Mouse (Mus musculus) limb, embryonic 15.5 days (tissue): ENCODE data around the gene Arid4b. TPM values are rescaled to one million over a fixed set of nuclear protein-coding genes. Genes with fewer than 3 reads are reported as not detected.
A peak's percentile ranks its signal among the peaks of the same experiment; 100 is the strongest.

Experiments used
- ATAC-seq: fragments of 200-750 bp; cut with Nextera tagmentation; 2 replicates; pipeline ENCODE4 v1.8.0; 2017; ENCODE audit warnings: low read depth, moderate TSS enrichment; ENCODE audit not compliant: insufficient number of reproducible peaks, low FRiP score, low TSS enrichment
- H3K27ac ChIP-seq: fragments of 300-500 bp; sonication (generic); 2 replicates; pipeline ENCODE4 v1.5.1; 2015; ENCODE audit warnings: moderate library complexity, mild to moderate bottlenecking, inconsistent platforms
- H3K27me3 ChIP-seq: fragments of 300-500 bp; sonication (generic); 2 replicates; pipeline ENCODE4 v1.6.1; 2015; ENCODE audit warnings: inconsistent platforms
- H3K36me3 ChIP-seq: fragments of 300-500 bp; sonication (generic); 2 replicates; pipeline ENCODE4 v1.6.1; 2015; ENCODE audit warnings: inconsistent platforms
- H3K4me1 ChIP-seq: fragments of 300-500 bp; sonication (generic); 2 replicates; pipeline ENCODE4 v1.6.1; 2015; ENCODE audit warnings: inconsistent platforms
- H3K4me2 ChIP-seq: fragments of 300-500 bp; sonication (generic); 2 replicates; pipeline ENCODE4 v1.6.1; 2015; ENCODE audit warnings: mild to moderate bottlenecking, inconsistent platforms
- H3K4me3 ChIP-seq: fragments of 300-500 bp; sonication (generic); 2 replicates; pipeline ENCODE4 v1.5.1; 2015; ENCODE audit warnings: mild to moderate bottlenecking, inconsistent platforms
- H3K9ac ChIP-seq: fragments of 300-500 bp; sonication (generic); 2 replicates; pipeline ENCODE4 v1.6.1; 2015; ENCODE audit warnings: inconsistent platforms
- H3K9me3 ChIP-seq: fragments of 300-500 bp; sonication (generic); 2 replicates; pipeline ENCODE4 v1.6.1; 2016; ENCODE audit warnings: inconsistent platforms
- WGBS: fragments of 180-500 bp; shearing (Covaris S2); methylation state at CpG from one replicate; pipeline ENCODE4 v1.1.7; 2015; 5-methylcytosine and 5-hydroxymethylcytosine counted together
- polyA plus RNA-seq: library from polyadenylated mRNA; unstranded; fragments of >200 nt; fragmentation: Nextera tagmentation; extraction: Ambion mirVana; gene quantifications from 2 replicates; pipeline ENCODE4 v1.2.1, GENCODE M21; 2015

Gene Arid4b
- polyA plus RNA-seq, 1 experiment from 2014 or later: 79.0 TPM

DNA sequence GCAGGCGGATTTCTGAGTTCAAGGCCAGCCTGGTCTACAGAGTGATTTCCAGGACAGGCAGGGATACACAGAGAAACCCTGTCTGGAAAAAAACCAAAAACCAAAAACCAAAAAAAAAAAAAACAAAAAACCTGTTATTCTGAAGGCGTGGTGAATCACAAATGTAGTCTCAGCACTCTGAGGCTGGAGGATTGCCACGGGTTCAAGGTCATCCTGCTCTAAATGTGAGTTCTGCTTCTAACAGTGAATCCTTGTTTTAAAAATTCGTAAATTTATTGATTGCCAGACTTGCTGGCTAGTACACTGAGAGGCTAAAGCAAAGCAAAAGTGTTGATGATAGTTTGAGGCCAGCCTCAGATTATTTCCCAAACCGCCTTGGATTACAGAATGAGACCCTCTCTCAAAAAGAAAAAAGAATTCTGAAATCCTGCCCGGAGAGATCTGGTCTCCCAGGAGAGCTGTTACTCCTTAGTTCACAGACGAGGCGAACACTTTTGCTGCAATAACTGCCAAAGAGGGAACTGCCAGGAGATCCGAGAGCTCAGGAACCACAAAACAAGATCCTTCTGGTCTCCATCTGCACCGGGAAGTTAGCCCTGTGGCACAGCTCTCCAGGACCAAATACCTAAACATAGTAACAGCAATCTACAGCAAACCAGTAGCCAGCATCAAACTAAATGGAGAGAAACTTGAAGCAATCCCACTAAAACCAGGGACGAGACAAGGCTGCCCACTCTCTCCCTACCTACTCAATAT lies 27.0 kb upstream of the Arid4b start:
- no peak overlapping the region for H3K4me2 ChIP-seq
- no peaks in the 10 kb centered on the region for H3K36me3 ChIP-seq
- H3K27me3 ChIP-seq: no peaks in the 10 kb centered on the region
- H3K9me3 ChIP-seq: no peaks in the 10 kb centered on the region
- WGBS: 86% methylated on average over 11 of the region's 11 CpGs
- H3K4me3 ChIP-seq: no peak overlapping the region
- no peak overlapping the region for H3K27ac ChIP-seq
- H3K9ac ChIP-seq: no peak overlapping the region
- ATAC-seq: no peak
- H3K4me1 ChIP-seq: peaks cover 11% of the 10 kb centered on the region

DNA sequence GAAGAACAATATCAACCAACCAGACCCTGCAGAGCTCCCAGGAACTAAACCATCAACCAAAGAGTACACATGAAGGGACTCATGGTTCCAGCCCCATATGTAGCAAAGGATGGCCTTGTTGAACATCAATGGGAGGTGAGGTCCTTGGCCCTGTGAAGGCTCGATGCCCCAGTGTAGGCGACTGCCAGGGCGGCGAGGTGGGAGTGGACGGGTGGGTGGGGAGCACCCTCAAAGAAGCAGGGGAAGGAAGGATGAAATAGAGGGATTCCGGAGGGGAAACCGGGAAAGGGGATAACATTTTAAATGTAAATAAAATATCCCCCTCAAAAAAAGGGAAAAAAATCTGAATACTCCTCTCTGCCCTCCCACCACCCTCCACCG lies 24.1 kb upstream of the Arid4b start:
- H3K36me3 ChIP-seq: no peaks in the 10 kb centered on the region
- peak; percentile 16; the same call in 1 of the 2 replicates for ATAC-seq
- H3K9ac ChIP-seq: peak overlapping the region; percentile 68
- H3K27ac ChIP-seq: peak overlapping the region; percentile 99; the same call in 1 of the 2 replicates
- H3K4me2 ChIP-seq: peak overlapping the region; percentile 83
- peaks cover 11% of the 10 kb centered on the region for H3K4me1 ChIP-seq
- H3K4me3 ChIP-seq: peak overlapping the region; percentile 71
- no peaks in the 10 kb centered on the region for H3K27me3 ChIP-seq
- 4% methylated on average over 8 of the region's 8 CpGs for WGBS
- no peaks in the 10 kb centered on the region for H3K9me3 ChIP-seq

DNA sequence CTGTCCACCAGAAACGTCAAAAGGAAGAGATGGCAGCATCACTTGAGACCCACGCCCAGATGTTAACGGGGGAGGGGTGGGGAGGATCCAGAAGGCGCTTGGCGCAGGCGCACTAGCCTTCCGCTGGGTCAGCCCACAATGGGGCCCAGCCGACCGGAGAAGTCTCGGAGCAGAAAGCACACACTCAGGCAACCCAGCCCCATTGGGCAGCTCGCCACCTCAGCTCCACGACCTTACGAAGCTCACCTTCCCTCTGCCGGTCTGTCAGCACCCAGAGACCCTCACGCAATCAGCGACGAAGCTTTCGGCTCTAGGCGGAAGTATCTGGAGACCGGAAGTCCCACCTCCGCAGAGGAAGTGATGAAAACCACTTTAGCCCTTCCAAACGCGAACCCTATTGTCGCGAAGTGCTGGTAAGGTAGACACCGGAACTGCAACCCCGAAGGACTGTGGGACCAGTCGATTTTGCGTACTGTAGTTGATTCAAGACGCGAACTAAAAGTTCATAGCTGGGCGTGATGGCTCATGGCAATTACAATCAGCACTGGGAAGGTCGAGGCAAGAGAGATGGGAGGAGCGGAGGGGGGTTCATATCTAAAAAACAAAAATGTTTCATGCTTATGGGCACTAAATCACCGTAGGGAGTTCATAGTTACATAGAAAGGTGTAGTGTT lies 23.6 kb upstream of the Arid4b start, which contains the start of gene Tbce:
Gene Tbce (minus strand): TSS at position 347 of the 674 bp plus-strand sequence.
- H3K36me3 ChIP-seq: no peaks in the 10 kb centered on the region
- ATAC-seq: peak; percentile 92
- WGBS: under 1% methylated on average over 35 of the region's 35 CpGs
- peak within 1 kb of the TSS; percentile 99 for H3K27ac ChIP-seq
- H3K4me3 ChIP-seq: peak within 1 kb of the TSS; percentile 71
- no peaks in the 10 kb centered on the region for H3K9me3 ChIP-seq
- peak within 1 kb of the TSS; percentile 68 for H3K9ac ChIP-seq
- H3K4me2 ChIP-seq: peak within 1 kb of the TSS; percentile 83
- H3K27me3 ChIP-seq: no peaks in the 10 kb centered on the region
- peaks cover 11% of the 10 kb centered on the region for H3K4me1 ChIP-seq

DNA sequence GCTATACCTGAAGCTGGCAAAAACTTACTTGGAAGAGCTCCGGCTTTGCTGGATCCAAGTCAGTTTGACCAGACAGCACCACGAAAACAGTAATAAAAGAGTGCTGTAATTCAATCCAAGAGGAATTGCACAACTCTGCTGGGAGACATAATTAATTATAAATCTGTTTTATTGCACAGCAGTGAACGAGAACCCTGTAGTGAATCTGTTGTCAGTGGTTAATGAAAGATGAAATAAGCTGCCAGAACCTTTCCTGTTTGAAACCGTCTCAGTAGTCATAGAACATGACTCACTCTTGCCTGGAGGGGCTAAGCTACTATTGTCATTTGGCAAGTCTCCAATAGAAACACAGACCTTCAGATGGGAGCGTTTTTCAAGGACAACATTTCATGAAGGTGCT lies 22.8 kb upstream of the Arid4b start:
- H3K9me3 ChIP-seq: no peaks in the 10 kb centered on the region
- ATAC-seq: no peak
- H3K9ac ChIP-seq: peak overlapping the region; percentile 68
- peaks cover 11% of the 10 kb centered on the region for H3K4me1 ChIP-seq
- H3K36me3 ChIP-seq: no peaks in the 10 kb centered on the region
- peak overlapping the region; percentile 99 for H3K27ac ChIP-seq
- no peaks in the 10 kb centered on the region for H3K27me3 ChIP-seq
- H3K4me2 ChIP-seq: peak overlapping the region; percentile 83
- 19% methylated on average over 5 of the region's 5 CpGs for WGBS
- peak overlapping the region; percentile 71 for H3K4me3 ChIP-seq

DNA sequence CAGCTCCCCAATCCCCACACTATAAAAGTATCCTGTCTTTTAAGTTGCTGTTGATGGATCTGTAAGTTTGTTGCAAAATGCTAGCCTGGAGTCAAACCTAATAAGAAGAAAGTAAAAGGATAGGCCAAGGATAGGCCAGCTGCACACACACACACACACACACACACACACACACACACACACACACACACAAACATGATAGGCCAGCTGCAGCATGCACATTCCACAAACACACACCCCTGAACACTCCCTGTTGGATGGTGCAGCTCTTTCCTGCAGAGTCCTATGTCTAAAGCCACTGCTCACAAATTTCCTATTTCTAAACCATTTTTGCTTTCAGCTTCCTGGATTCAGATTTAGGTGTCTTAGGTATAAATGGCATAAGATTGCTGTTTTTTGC lies 19.2 kb upstream of the Arid4b start:
- ATAC-seq: no peak
- H3K4me1 ChIP-seq: peaks cover 6% of the 10 kb centered on the region
- H3K4me3 ChIP-seq: no peak overlapping the region
- no peak overlapping the region for H3K27ac ChIP-seq
- no peaks in the 10 kb centered on the region for H3K27me3 ChIP-seq
- peaks cover 18% of the 10 kb centered on the region for H3K36me3 ChIP-seq
- no peaks in the 10 kb centered on the region for H3K9me3 ChIP-seq
- H3K9ac ChIP-seq: no peak overlapping the region
- H3K4me2 ChIP-seq: no peak overlapping the region

DNA sequence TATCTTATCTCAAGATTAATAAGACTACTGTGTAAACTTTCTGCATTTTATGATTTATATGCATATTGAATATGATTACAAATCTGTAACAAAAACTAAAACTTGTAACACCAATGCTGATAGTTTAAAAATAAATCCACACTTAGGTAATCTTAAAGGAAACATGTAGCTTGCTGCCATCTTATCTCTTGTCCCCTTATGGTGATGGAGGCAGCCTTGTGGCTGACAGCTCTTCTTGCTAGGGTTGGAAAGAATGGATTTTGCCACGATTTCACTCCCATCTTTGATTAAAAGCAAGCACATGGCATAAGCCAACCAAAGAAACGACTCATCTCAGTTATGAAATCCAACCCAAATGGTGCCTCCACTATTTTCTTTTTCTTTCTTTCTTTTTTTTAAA lies 18.5 kb upstream of the Arid4b start:
- Histone ChIP-seq H3K27me3 (no peaks in the 10 kb centered on the region), H3K9me3 (no peaks in the 10 kb centered on the region), H3K4me1 (peaks cover 6% of the 10 kb centered on the region), H3K36me3 (peaks cover 25% of the 10 kb centered on the region), H3K4me2 (no peak overlapping the region), H3K9ac (no peak overlapping the region), H3K27ac (no peak overlapping the region), H3K4me3 (no peak overlapping the region)
- no peak for ATAC-seq
- WGBS: 76% methylated on average over 2 of the region's 2 CpGs

DNA sequence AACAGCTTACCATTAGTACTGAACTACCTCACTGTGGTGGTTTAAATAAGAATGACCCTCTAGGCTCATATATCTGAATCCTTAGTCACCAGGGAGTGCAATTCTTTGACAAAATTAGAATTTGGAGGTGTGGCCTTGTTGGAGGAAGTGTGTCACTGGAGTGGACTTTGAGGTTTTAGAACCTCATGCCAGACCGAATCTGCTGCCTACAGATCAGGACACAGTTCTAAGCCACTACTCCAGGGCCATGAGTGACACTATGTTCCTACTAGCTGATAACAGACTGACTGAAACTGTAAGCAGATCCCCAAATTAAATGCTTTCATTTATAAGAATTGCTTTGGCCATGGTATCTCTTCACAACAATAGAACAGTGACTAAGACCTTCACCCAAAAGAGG lies 13.2 kb upstream of the Arid4b start:
- no peaks in the 10 kb centered on the region for H3K4me1 ChIP-seq
- ATAC-seq: no peak
- peaks cover 68% of the 10 kb centered on the region for H3K36me3 ChIP-seq
- no peaks in the 10 kb centered on the region for H3K27me3 ChIP-seq
- no peak overlapping the region for H3K4me3 ChIP-seq
- H3K27ac ChIP-seq: no peak overlapping the region
- no peak overlapping the region for H3K4me2 ChIP-seq
- H3K9me3 ChIP-seq: no peaks in the 10 kb centered on the region
- 84% methylated on average over 1 of the region's 1 CpGs for WGBS
- no peak overlapping the region for H3K9ac ChIP-seq

DNA sequence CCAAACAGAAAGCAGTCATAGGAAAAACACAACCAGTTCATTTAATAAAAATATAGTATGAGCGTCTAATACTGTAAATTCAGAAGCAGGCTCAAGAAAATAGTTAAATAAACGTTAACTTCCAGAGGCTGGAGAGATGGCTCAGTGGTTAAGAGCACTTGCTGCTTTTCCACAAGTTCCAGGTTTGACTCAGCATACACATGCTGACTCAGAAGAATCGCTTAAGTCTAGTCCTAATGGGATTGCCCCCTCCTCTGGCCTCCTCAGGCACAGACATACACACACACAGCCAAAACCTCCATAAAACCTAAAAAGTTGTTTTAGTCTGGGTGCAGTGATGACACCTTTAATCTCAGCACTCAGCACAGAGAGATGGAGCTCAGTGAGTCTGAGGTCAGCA lies 6.2 kb upstream of the Arid4b start:
- Histone ChIP-seq H3K9ac (no peak overlapping the region), H3K4me3 (no peak overlapping the region), H3K9me3 (no peaks in the 10 kb centered on the region), H3K4me2 (no peak overlapping the region), H3K27ac (no peak overlapping the region), H3K4me1 (peaks cover 5% of the 10 kb centered on the region; the same call in 1 of the 2 replicates), H3K36me3 (peaks cover 50% of the 10 kb centered on the region), H3K27me3 (no peaks in the 10 kb centered on the region)
- 85% methylated on average over 3 of the region's 3 CpGs for WGBS
- ATAC-seq: no peak

DNA sequence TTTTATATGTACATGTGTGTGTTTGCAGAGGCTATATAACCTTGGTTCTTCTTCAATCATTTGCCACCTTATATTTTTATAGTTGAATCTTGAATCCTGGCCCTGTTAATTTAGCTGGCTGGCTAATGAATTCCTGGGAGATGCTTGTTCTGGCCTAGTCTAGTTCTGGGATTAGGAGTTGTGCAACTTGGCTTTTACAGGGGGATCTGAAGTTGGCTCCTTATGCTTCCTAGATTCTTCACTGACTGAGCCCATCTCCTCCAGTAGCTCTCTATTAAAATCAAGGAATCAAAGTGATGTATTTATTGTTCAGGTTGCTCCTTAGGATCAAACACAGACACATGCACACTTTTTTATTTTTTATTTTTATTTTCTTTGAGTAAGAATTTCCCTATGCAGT lies 3.5 kb upstream of the Arid4b start:
- Histone ChIP-seq H3K4me3 (no peak overlapping the region), H3K36me3 (peaks cover 26% of the 10 kb centered on the region), H3K9ac (no peak overlapping the region), H3K4me1 (peaks cover 10% of the 10 kb centered on the region; the same call in 1 of the 2 replicates), H3K27me3 (no peaks in the 10 kb centered on the region), H3K27ac (no peak overlapping the region), H3K9me3 (no peaks in the 10 kb centered on the region), H3K4me2 (no peak overlapping the region)
- no peak for ATAC-seq

DNA sequence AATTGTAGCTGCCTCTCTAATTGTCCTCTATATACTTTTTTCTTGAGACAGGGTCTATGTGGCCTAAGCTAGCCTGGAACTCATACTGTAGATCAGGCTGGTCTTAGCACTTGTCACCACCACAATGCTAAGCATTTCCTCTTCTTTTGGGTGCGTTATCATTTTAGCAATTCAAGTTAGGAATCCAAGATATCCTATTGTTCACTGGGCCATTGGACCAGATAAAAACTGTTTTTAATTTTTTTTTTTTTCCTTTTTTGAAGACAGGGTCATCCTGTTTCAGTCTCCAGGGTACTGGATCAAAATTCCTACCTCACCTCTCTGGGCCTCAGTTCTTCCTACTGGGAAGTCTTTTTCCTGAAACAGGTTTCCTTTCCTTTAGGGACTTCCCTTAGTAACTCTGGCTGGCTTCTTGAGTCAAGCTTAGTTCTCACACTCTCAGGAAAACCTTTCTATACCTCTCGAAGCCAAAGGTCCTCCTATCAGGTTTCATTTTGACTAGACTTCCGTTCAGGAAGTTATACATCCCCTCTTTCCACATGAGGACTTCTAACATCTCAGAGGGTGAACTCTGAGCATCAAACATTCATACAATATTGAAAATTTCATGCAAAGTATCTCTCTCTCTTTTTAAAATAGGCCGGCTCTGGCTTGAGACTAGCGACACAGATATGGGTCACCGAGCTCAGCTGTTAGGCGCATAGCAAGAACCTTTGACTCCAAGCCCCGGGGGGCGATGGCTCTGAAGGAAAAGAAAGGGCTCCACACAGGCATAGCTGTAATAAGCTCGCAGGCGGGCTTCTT lies 621 bp upstream of the Arid4b start:
- Histone ChIP-seq H3K27ac (peak overlapping the region; percentile 96), H3K36me3 (peaks cover 7% of the 10 kb centered on the region), H3K27me3 (no peaks in the 10 kb centered on the region), H3K9ac (peak overlapping the region; percentile 80), H3K4me2 (peak overlapping the region; percentile 62), H3K9me3 (no peaks in the 10 kb centered on the region), H3K4me1 (peaks cover 10% of the 10 kb centered on the region; the same call in 1 of the 2 replicates), H3K4me3 (peak overlapping the region; percentile 98)
- WGBS: 5% methylated on average over 11 of the region's 11 CpGs
- ATAC-seq: no peak

DNA sequence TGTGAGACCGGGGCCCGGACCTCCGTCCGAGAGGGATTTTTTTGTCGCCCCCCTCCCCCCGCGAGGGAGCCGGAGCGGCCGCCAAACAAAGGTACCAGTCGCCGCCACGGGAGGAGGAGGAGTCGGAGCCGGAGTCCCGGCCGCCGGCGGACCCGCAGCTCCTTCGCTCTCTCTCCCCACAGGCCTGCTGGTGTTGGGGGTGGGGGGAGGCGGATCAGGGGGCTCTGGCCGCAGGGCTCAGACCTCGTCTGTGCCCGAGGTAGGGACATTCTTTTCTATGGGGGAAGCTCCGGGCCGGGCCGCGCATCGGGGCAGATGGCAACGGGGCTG lies 875 bp downstream of the Arid4b start:
- Histone ChIP-seq H3K4me1 (peaks cover 10% of the 10 kb centered on the region; the same call in 1 of the 2 replicates), H3K27ac (peak overlapping the region; percentile 99), H3K9ac (peak overlapping the region; percentile 98), H3K4me2 (peak overlapping the region; percentile 59), H3K9me3 (no peaks in the 10 kb centered on the region), H3K27me3 (no peaks in the 10 kb centered on the region), H3K4me3 (peak overlapping the region; percentile 98), H3K36me3 (0 out of 2 replicates have a peak, but pooled peaks cover 4% of the 10 kb centered on the region)
- WGBS: under 1% methylated on average over 27 of the region's 31 CpGs
- ATAC-seq: peak; percentile 17
